Mouse (Mus musculus): ENCODE measurements around the gene Numbl. TPM values are rescaled to one million over a fixed set of nuclear protein-coding genes. Genes with fewer than 3 reads are reported as not detected.

Numbl gene
- total and polyA plus RNA-seq, 2 experiments from 2014 or later, result 6.2 to 15.9 TPM

- Histone ChIP-seq H3K4me3 (ENCODE audit: low read depth, low read length) (peak overlapping the region; percentile 67), H3K9me3 (replicated peaks; ENCODE audit: control insufficient read depth, low read length) (no peaks in the 10 kb centered on the region), H3K4me2 (ENCODE audit: low read depth, low read length) (peak overlapping the region; percentile 76), H3K27me3 (ENCODE audit: control insufficient read depth, insufficient read depth, low read length) (peaks cover 88% of the 10 kb centered on the region), H3K9ac (replicated peaks; ENCODE audit: low read depth, low read length) (no peak overlapping the region), H3K36me3 (replicated peaks; ENCODE audit: control insufficient read depth, insufficient read depth, low read length) (0 out of 2 replicates have a peak, but pooled peaks cover 6% of the 10 kb centered on the region), H3K4me1 (ENCODE audit: control insufficient read depth, insufficient read depth) (peaks cover 16% of the 10 kb centered on the region), H3K27ac (ENCODE audit: low read depth) (no peak overlapping the region)
- no peak for DNase-seq (ENCODE audit: low spot score)
- TF ChIP-seq EP300 (IDR thresholded peaks at IDR 0.05; ENCODE audit: low read depth) (no peak), CTCF (IDR thresholded peaks at IDR 0.05; ENCODE audit: low read depth) (no peak)
- ATAC-seq (ENCODE audit: insufficient read depth, low read depth), result no peak
- WGBS, result 27% methylated on average over 17 of the region's 17 CpGs
Observed at GRCm38 (mm10) chr7:27329981-27330380, 71.7 kb downstream of the Numbl start.

DNA sequence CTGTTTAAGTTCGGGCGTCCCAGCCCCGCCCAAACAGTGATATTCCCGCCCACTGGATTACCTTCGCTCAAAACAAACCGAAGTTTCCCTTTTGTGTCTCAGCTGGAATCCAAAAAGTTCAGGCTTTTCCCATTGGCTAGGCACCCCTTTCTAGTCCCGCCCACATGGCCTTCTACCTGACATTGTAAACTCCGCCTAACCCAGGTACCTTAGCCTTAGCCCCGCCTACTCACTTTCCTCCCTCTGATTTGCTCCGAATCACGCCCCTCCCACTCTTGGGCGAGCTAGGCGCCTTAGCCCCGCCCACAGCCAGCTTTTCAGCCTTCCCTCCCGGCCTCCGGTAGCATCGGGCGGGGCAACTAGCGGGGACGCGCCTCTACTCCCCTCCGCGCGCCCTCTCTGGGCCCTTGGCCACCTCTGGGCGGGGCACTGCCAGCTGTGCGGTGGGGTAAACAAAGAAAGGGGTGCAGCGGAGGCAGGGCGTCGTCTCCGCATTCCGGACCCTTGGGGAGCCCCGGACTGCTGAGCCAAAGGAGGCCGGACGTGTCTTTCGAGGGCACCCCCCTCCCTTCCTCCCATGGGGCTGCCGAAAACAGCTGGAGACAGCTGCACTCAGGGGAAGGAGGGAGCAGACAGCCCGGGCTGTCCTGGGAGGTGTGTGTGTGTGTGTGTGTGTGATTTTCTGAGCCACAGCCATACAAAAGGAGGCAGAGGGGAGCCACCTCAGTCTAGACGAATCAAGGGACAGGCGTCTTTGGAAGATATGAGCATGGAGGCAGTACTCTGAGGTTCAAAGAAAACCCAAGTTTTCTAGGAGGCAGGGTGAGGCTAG is 72.7 kb downstream of the Numbl start:
- TF ChIP-seq CTCF (IDR thresholded peaks at IDR 0.05; ENCODE audit: low read depth), result no peak
- peak; percentile 84 for TF ChIP-seq EP300 (IDR thresholded peaks at IDR 0.05; ENCODE audit: low read depth)
- Histone ChIP-seq H3K27me3 (ENCODE audit: control insufficient read depth, insufficient read depth, low read length) (peaks cover 92% of the 10 kb centered on the region), H3K9me3 (replicated peaks; ENCODE audit: control insufficient read depth, low read length) (no peaks in the 10 kb centered on the region), H3K4me1 (ENCODE audit: control insufficient read depth, insufficient read depth) (peaks cover 16% of the 10 kb centered on the region), H3K4me3 (ENCODE audit: low read depth, low read length) (peak overlapping the region; percentile 67), H3K9ac (replicated peaks; ENCODE audit: low read depth, low read length) (0 out of 2 replicates have a peak overlapping the region, but pooled peaks have one; percentile 17), H3K27ac (ENCODE audit: low read depth) (peak overlapping the region; percentile 84), H3K36me3 (replicated peaks; ENCODE audit: control insufficient read depth, insufficient read depth, low read length) (0 out of 2 replicates have a peak, but pooled peaks cover 6% of the 10 kb centered on the region), H3K4me2 (ENCODE audit: low read depth, low read length) (peak overlapping the region; percentile 76)
- DNase-seq (ENCODE audit: low spot score) (peak; percentile 89), ATAC-seq (ENCODE audit: insufficient read depth, low read depth) (peak; percentile 49)
- WGBS, result 1% methylated on average over 39 of the region's 39 CpGs

DNA sequence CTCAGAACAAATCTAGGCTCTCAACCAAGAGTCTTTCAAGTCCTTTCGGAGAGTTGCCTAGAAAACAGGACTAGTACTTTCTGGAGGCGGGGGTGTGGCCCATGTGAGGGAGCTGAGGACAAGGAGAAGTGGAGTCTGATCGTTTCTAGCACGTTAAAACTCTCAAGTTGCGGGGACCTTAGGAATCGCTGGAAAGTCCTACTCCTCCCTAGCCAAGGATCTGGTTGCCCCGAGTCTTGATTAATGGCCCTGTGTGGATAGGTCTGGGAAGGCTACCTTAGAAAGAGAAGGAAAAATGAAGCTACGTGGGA is 73.3 kb downstream of the Numbl start:
- ATAC-seq (ENCODE audit: insufficient read depth, low read depth) (no peak), DNase-seq (ENCODE audit: low spot score) (no peak)
- peak overlapping the region; percentile 76 for H3K4me2 ChIP-seq (ENCODE audit: low read depth, low read length)
- H3K27me3 ChIP-seq (ENCODE audit: control insufficient read depth, insufficient read depth, low read length), result peaks cover 92% of the 10 kb centered on the region
- no peaks in the 10 kb centered on the region for H3K9me3 ChIP-seq (replicated peaks; ENCODE audit: control insufficient read depth, low read length)
- peak overlapping the region; percentile 67 for H3K4me3 ChIP-seq (ENCODE audit: low read depth, low read length)
- H3K4me1 ChIP-seq (ENCODE audit: control insufficient read depth, insufficient read depth), result peaks cover 16% of the 10 kb centered on the region
- H3K36me3 ChIP-seq (replicated peaks; ENCODE audit: control insufficient read depth, insufficient read depth, low read length), result 0 out of 2 replicates have a peak, but pooled peaks cover 6% of the 10 kb centered on the region
- 3% methylated on average over 8 of the region's 8 CpGs for WGBS
- no peak overlapping the region; the same call in 1 of the 2 replicates for H3K9ac ChIP-seq (replicated peaks; ENCODE audit: low read depth, low read length)
- peak overlapping the region; percentile 84 for H3K27ac ChIP-seq (ENCODE audit: low read depth)
- TF ChIP-seq EP300 (IDR thresholded peaks at IDR 0.05; ENCODE audit: low read depth), result no peak
- TF ChIP-seq CTCF (IDR thresholded peaks at IDR 0.05; ENCODE audit: low read depth), result no peak

Other genes with a start within 250 kb of the Numbl start
- gene Cyp2a12, start 229.4 kb upstream of the Numbl start, total RNA-seq (2014; rRNA removed; ENCODE audit: low replicate concordance), result not detected in 2 replicates
- gene Cyp2a12, start 229.4 kb upstream of the Numbl start, polyA plus RNA-seq (2015; fragmentation: Nextera tagmentation; extraction: Ambion mirVana), result not detected in 2 replicates
- gene Cyp2f2, start 138.5 kb upstream of the Numbl start, total RNA-seq (2014; rRNA removed; ENCODE audit: low replicate concordance), result 5.4 TPM in 1 of 2 replicates, not detected in the other
- gene Cyp2f2, start 138.5 kb upstream of the Numbl start, polyA plus RNA-seq (2015; fragmentation: Nextera tagmentation; extraction: Ambion mirVana), result 0.05 and 14.2 TPM in 2 replicates
- gene Cyp2t4, start 104.7 kb upstream of the Numbl start, total RNA-seq (2014; rRNA removed; ENCODE audit: low replicate concordance), result not detected in 2 replicates
- gene Cyp2t4, start 104.7 kb upstream of the Numbl start, polyA plus RNA-seq (2015; fragmentation: Nextera tagmentation; extraction: Ambion mirVana), result not detected in 2 replicates
- gene Egln2, start 91.6 kb upstream of the Numbl start, total RNA-seq (2014; rRNA removed; ENCODE audit: low replicate concordance), result 71.5 and 76.5 TPM in 2 replicates
- 42.1 and 42.8 TPM in 2 replicates for gene Egln2, start 91.6 kb upstream of the Numbl start, polyA plus RNA-seq (2015; fragmentation: Nextera tagmentation; extraction: Ambion mirVana)
- 42.5 and 74.2 TPM in 2 replicates for gene Rab4b, start 79.5 kb upstream of the Numbl start, total RNA-seq (2014; rRNA removed; ENCODE audit: low replicate concordance)
- 44.4 and 45.9 TPM in 2 replicates for gene Rab4b, start 79.5 kb upstream of the Numbl start, polyA plus RNA-seq (2015; fragmentation: Nextera tagmentation; extraction: Ambion mirVana)
- gene Gm21983, start 77.3 kb upstream of the Numbl start, total RNA-seq (2014; rRNA removed; ENCODE audit: low replicate concordance), result not detected in 2 replicates
- gene Gm21983, start 77.3 kb upstream of the Numbl start, polyA plus RNA-seq (2015; fragmentation: Nextera tagmentation; extraction: Ambion mirVana), result 0.15 TPM in 1 of 2 replicates, not detected in the other
- gene Mia, start 77.3 kb upstream of the Numbl start, total RNA-seq (2014; rRNA removed; ENCODE audit: low replicate concordance), result not detected in 2 replicates
- gene Mia, start 77.3 kb upstream of the Numbl start, polyA plus RNA-seq (2015; fragmentation: Nextera tagmentation; extraction: Ambion mirVana), result 0.25 and 0.38 TPM in 2 replicates
- 1.8 and 4.8 TPM in 2 replicates for gene BC024978, start 62.7 kb upstream of the Numbl start, total RNA-seq (2014; rRNA removed; ENCODE audit: low replicate concordance)
- gene BC024978, start 62.7 kb upstream of the Numbl start, polyA plus RNA-seq (2015; fragmentation: Nextera tagmentation; extraction: Ambion mirVana), result 2.0 and 2.1 TPM in 2 replicates
- 78.2 and 79.4 TPM in 2 replicates for gene Snrpa, start 62.2 kb upstream of the Numbl start, total RNA-seq (2014; rRNA removed; ENCODE audit: low replicate concordance)
- gene Snrpa, start 62.2 kb upstream of the Numbl start, polyA plus RNA-seq (2015; fragmentation: Nextera tagmentation; extraction: Ambion mirVana), result 60.5 and 69.3 TPM in 2 replicates
- 5.8 and 14.7 TPM in 2 replicates for gene Itpkc, start 29.8 kb upstream of the Numbl start, total RNA-seq (2014; rRNA removed; ENCODE audit: low replicate concordance)
- 1.2 and 1.3 TPM in 2 replicates for gene Itpkc, start 29.8 kb upstream of the Numbl start, polyA plus RNA-seq (2015; fragmentation: Nextera tagmentation; extraction: Ambion mirVana)
- 5.8 and 7.2 TPM in 2 replicates for gene Coq8b, start 25.4 kb upstream of the Numbl start, total RNA-seq (2014; rRNA removed; ENCODE audit: low replicate concordance)
- gene Coq8b, start 25.4 kb upstream of the Numbl start, polyA plus RNA-seq (2015; fragmentation: Nextera tagmentation; extraction: Ambion mirVana), result 10.1 and 11.0 TPM in 2 replicates
- gene Ltbp4, start 79.3 kb downstream of the Numbl start, total RNA-seq (2014; rRNA removed; ENCODE audit: low replicate concordance), result 150 TPM in 2 replicates
- 56.9 and 61.7 TPM in 2 replicates for gene Ltbp4, start 79.3 kb downstream of the Numbl start, polyA plus RNA-seq (2015; fragmentation: Nextera tagmentation; extraction: Ambion mirVana)
- 16.7 and 21.0 TPM in 2 replicates for gene Shkbp1, start 97.6 kb downstream of the Numbl start, total RNA-seq (2014; rRNA removed; ENCODE audit: low replicate concordance)
- 14.2 and 18.3 TPM in 2 replicates for gene Shkbp1, start 97.6 kb downstream of the Numbl start, polyA plus RNA-seq (2015; fragmentation: Nextera tagmentation; extraction: Ambion mirVana)
- 2.0 TPM in 1 of 2 replicates, not detected in the other for gene Gm20479, start 99.0 kb downstream of the Numbl start, total RNA-seq (2014; rRNA removed; ENCODE audit: low replicate concordance)
- 0.46 TPM in 1 of 2 replicates, not detected in the other for gene Gm20479, start 99.0 kb downstream of the Numbl start, polyA plus RNA-seq (2015; fragmentation: Nextera tagmentation; extraction: Ambion mirVana)
- gene Sptbn4, start 189.3 kb downstream of the Numbl start, total RNA-seq (2014; rRNA removed; ENCODE audit: low replicate concordance), result 0.12 TPM in 1 of 2 replicates, not detected in the other
- 0.05 and 0.07 TPM in 2 replicates for gene Sptbn4, start 189.3 kb downstream of the Numbl start, polyA plus RNA-seq (2015; fragmentation: Nextera tagmentation; extraction: Ambion mirVana)
- 36.4 and 59.7 TPM in 2 replicates for gene Blvrb, start 189.5 kb downstream of the Numbl start, total RNA-seq (2014; rRNA removed; ENCODE audit: low replicate concordance)
- 33.3 and 34.4 TPM in 2 replicates for gene Blvrb, start 189.5 kb downstream of the Numbl start, polyA plus RNA-seq (2015; fragmentation: Nextera tagmentation; extraction: Ambion mirVana)
- gene Sertad3, start 215.3 kb downstream of the Numbl start, total RNA-seq (2014; rRNA removed; ENCODE audit: low replicate concordance), result 4.3 and 11.4 TPM in 2 replicates
- 16.9 and 20.8 TPM in 2 replicates for gene Sertad3, start 215.3 kb downstream of the Numbl start, polyA plus RNA-seq (2015; fragmentation: Nextera tagmentation; extraction: Ambion mirVana)
- gene Sertad1, start 228.5 kb downstream of the Numbl start, total RNA-seq (2014; rRNA removed; ENCODE audit: low replicate concordance), result 23.4 and 70.5 TPM in 2 replicates
- gene Sertad1, start 228.5 kb downstream of the Numbl start, polyA plus RNA-seq (2015; fragmentation: Nextera tagmentation; extraction: Ambion mirVana), result 30.8 and 31.0 TPM in 2 replicates
- gene Prx, start 240.9 kb downstream of the Numbl start, total RNA-seq (2014; rRNA removed; ENCODE audit: low replicate concordance), result 1.9 and 2.2 TPM in 2 replicates
- gene Prx, start 240.9 kb downstream of the Numbl start, polyA plus RNA-seq (2015; fragmentation: Nextera tagmentation; extraction: Ambion mirVana), result 1.1 TPM in 2 replicates

Data from heart, postnatal 0 days (tissue).